Mouse (Mus musculus): ENCODE data around the gene Mast1. TPM values are rescaled to one million over a fixed set of nuclear protein-coding genes. Genes with fewer than 3 reads are reported as not detected.
A peak's percentile ranks its signal among the peaks of the same experiment; 100 is the strongest.

Gene Mast1
- total and polyA plus RNA-seq, 3 experiments: 0.21 to 0.34 TPM; not detected in 1

DNA sequence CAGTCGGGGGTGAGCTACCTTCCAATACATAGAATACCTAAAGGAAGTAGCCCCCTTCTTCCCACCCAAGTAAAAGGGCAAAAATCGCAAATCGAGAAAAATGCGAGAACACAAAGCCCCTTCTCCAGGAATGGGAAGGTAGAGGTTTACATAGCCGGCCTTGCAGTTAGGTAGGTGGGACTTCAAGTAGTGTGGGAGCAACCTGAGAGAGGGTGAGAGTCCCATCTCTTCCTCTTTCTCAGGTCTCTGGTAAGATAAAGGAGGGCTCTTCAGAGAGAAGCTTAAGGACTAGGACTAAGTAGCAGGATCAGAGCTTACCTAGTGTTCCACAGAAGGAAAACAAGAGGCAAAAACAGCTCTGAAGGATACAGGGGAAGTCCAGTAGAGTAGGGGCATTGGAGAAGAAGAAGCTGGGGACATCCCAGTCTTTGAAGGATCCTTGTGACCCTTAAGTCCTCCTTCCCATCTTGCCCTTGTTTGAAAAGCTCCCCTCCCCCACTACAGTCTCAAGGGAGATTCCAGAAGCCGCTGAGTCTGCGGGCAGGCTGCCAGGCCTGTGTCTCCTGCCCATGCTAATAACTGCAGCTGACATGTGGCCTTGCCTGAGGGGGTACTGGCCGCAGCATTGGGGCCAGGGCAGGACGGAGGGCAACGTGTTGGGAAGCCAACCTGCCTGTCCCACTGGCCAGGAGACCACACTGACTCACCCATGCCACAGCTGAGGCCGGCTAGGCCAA, 43.6 kb upstream of the Mast1 start (continued):
- TF ChIP-seq TCF12 (IDR thresholded peaks at IDR 0.05; ENCODE audit: low read depth, low read length) (peak; percentile 90), UBTF (IDR thresholded peaks at IDR 0.05; ENCODE audit: low read depth, low read length) (0 out of 2 replicates have a peak, but pooled peaks have one; percentile 25), MXI1 (IDR thresholded peaks at IDR 0.05; ENCODE audit: low read depth, low read length) (peak; percentile 94), KAT2A (IDR thresholded peaks at IDR 0.05; ENCODE audit: insufficient replicate concordance, low read length) (0 out of 2 replicates have a peak, but pooled peaks have one; percentile 44), MAZ (IDR thresholded peaks at IDR 0.05; ENCODE audit: low read depth, low read length) (peak; percentile 92), IRF4 (IDR thresholded peaks at IDR 0.05; ENCODE audit: low read depth, low read length) (peak; percentile 70), SMC3 (IDR thresholded peaks at IDR 0.05; ENCODE audit: low read depth, low read length) (peak; percentile 13; the same call in 1 of the 2 replicates), HCFC1 (IDR thresholded peaks at IDR 0.05; ENCODE audit: low read depth, low read length) (peak; percentile 49; the same call in 1 of the 2 replicates), EP300 (IDR thresholded peaks at IDR 0.05; ENCODE audit: low read length) (peak; percentile 66; the same call in 1 of the 2 replicates), BHLHE40 (IDR thresholded peaks at IDR 0.05; ENCODE audit: low read depth, low read length) (peak; percentile 94), SIN3A (IDR thresholded peaks at IDR 0.05; ENCODE audit: low read length) (peak; percentile 85), POLR2A (IDR thresholded peaks at IDR 0.05; ENCODE audit: low read depth, low read length) (peak; percentile 55; the same call in 1 of the 2 replicates), RAD21 (IDR thresholded peaks at IDR 0.05; ENCODE audit: low read depth, low read length) (no peak), JUND (conservative IDR thresholded peaks at IDR 0.05; ENCODE audit: low read depth, low read length) (no peak), MAFK (IDR thresholded peaks at IDR 0.05; ENCODE audit: insufficient replicate concordance, low read length) (0 out of 2 replicates have a peak, but pooled peaks have one; percentile 47), ZKSCAN1 (IDR thresholded peaks at IDR 0.05; ENCODE audit: borderline replicate concordance, low read depth, low read length) (no peak)

DNA sequence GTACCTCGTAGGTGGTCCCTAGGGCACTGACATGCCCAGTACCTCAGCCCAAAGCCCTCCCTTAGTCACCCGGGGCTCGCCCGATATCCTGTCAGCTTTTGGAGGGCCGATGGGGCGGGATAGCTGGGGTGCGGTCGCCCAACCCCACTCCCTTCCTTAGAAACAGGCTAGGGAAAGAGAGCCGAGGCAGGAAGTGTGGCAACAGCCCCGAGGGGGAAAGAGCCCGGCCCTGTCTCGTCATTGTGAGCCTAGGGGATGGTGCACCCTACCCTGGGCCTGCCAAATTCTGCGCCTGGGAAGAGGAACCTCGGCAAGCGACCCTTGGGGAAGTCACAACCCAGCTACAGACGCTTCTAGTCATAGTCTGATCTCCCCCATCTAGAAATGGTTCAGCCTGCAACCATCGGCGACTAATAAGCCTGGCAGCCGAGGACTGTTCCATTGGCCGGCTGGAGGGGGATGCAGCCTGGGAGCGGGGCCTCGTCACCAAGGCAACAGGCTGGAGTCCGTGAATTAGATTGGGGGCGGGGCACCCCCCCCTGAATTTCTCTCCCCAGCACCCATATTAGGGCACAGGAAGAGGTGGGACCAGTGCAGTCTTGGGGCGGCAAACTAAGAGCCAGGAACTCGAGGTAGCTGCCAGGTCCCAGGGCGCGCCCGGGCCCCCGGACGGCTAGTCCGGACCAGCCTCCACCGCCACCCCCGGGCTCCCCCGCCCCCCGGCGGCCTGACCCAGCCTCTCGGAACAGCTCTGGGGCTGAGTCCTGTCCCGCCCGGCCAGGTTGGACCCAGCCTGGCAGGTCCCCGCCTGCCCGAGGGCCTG, 42.7 kb upstream of the Mast1 start:
- Histone ChIP-seq H3K9me3 (replicated peaks; ENCODE audit: low read length) (no peaks in the 10 kb centered on the region), H3K27me3 (replicated peaks) (no peaks in the 10 kb centered on the region), H3K36me3 (replicated peaks in 1 of 2; ENCODE audit: control insufficient read depth in 1 of 2, insufficient read depth in 1 of 2, low read length in 1 of 2) (peaks cover 6 to 8% of the 10 kb centered on the region in 2 experiments), H3K4me1 (ENCODE audit: control insufficient read depth in 1 of 2, insufficient read depth in 2 of 2) (peaks cover 29 to 52% of the 10 kb centered on the region in 2 experiments), H3K27ac (ENCODE audit: insufficient read depth, low read depth) (peak overlapping the region; percentile 94), H3K4me2 (ENCODE audit: insufficient read depth, low read depth, poor library complexity, severe bottlenecking) (peak overlapping the region; percentile 96), H3K79me2 (replicated peaks; ENCODE audit: control insufficient read depth, extremely low read depth, insufficient read depth, poor library complexity, severe bottlenecking) (peaks cover 20% of the 10 kb centered on the region), H3K4me3 (replicated peaks in 1 of 3; ENCODE audit: low read depth in 2 of 3, low read length in 2 of 3, poor library complexity in 1 of 3) (peak overlapping the region; percentile 51 to 94 (median 68)), H3K9ac (ENCODE audit: insufficient read depth, low read depth) (peak overlapping the region; percentile 87)
- DNase-seq (ENCODE audit: extremely low read depth): peak; percentile 98
- dilution Hi-C loops (cut with MboI; ENCODE audit: extremely low pct_ligation_motif_present, extremely low pct_unique_long_range_greater_than_20kb, low sequenced_read_pairs) (no loop called here), in situ Hi-C loops (cut with MboI; ENCODE audit: low pct_ligation_motif_present, low pct_unique_long_range_greater_than_20kb, low sequenced_read_pairs) (no loop called here)
- TF ChIP-seq TBP (conservative IDR thresholded peaks at IDR 0.05; ENCODE audit: low read depth, low read length) (peak; percentile 60), KAT2A (IDR thresholded peaks at IDR 0.05; ENCODE audit: insufficient replicate concordance, low read length) (0 out of 2 replicates have a peak, but pooled peaks have one; percentile 25), CHD1 (IDR thresholded peaks at IDR 0.05; ENCODE audit: low read depth, low read length) (peak; percentile 99), MXI1 (IDR thresholded peaks at IDR 0.05; ENCODE audit: low read depth, low read length) (peak; percentile 94), MYC (IDR thresholded peaks at IDR 0.05; ENCODE audit: low read depth, low read length) (no peak), SMC3 (IDR thresholded peaks at IDR 0.05; ENCODE audit: low read depth, low read length) (no peak), NRF1 (IDR thresholded peaks at IDR 0.05; ENCODE audit: low read depth, low read length) (0 out of 2 replicates have a peak, but pooled peaks have one; percentile 11), PAX5 (IDR thresholded peaks at IDR 0.05; ENCODE audit: low read length) (no peak), RCOR1 (conservative IDR thresholded peaks at IDR 0.05; ENCODE audit: low read depth, low read length) (0 out of 2 replicates have a peak, but pooled peaks have one; percentile 55), JUND (conservative IDR thresholded peaks at IDR 0.05; ENCODE audit: low read depth, low read length) (no peak), JUN (IDR thresholded peaks at IDR 0.05; ENCODE audit: insufficient read depth, low read depth, low read length) (no peak), BHLHE40 (IDR thresholded peaks at IDR 0.05; ENCODE audit: low read depth, low read length) (peak; percentile 41; the same call in 1 of the 2 replicates), USF1 (IDR thresholded peaks at IDR 0.05; ENCODE audit: low read depth, low read length) (no peak), POLR2AphosphoS2 (IDR thresholded peaks at IDR 0.05; ENCODE audit: low read depth, low read length) (no peak), MAX (IDR thresholded peaks at IDR 0.05; ENCODE audit: low read length) (no peak), CHD2 (IDR thresholded peaks at IDR 0.05; ENCODE audit: low read length) (peak; percentile 84), IRF4 (IDR thresholded peaks at IDR 0.05; ENCODE audit: low read depth, low read length) (peak; percentile 64; the same call in 1 of the 2 replicates), TCF12 (IDR thresholded peaks at IDR 0.05; ENCODE audit: low read depth, low read length) (peak; percentile 43; the same call in 1 of the 2 replicates), ELF1 (IDR thresholded peaks at IDR 0.05; ENCODE audit: low read depth, low read length) (peak; percentile 68), RAD21 (IDR thresholded peaks at IDR 0.05; ENCODE audit: low read depth, low read length) (no peak), NELFE (IDR thresholded peaks at IDR 0.05; ENCODE audit: low read depth, low read length) (0 out of 2 replicates have a peak, but pooled peaks have one; percentile 12), E2F4 (IDR thresholded peaks at IDR 0.05; ENCODE audit: insufficient replicate concordance, low read depth, low read length) (no peak), CTCF (conservative IDR thresholded peaks at IDR 0.05 in 1 of 2, IDR thresholded peaks at IDR 0.05 in 1 of 2; ENCODE audit: low read depth in 2 of 2, low read length in 2 of 2) (no peak), MAFK (IDR thresholded peaks at IDR 0.05; ENCODE audit: insufficient replicate concordance, low read length) (no peak)

All from CH12.LX (cell line).